Mouse (Mus musculus) CD4-positive, CD25-positive, alpha-beta regulatory T cell, adult 4 months (primary cell): ENCODE results near the gene Ppp1ca. TPM values are rescaled to one million over a fixed set of nuclear protein-coding genes. Genes with fewer than 3 reads are reported as not detected.

ENCODE experiments used
- ATAC-seq: one replicate; pipeline ENCODE4 v1.8.0; 2017
- polyA plus RNA-seq, 2 experiments: library from polyadenylated mRNA; unstranded; fragments of 100-300 nt; shearing (Covaris generic); gene quantifications; one replicate each; pipeline ENCODE4 v1.2.1; 2017

The Ppp1ca gene
- polyA plus RNA-seq, 2 experiments from 2014 or later = 835 to 936 TPM

DNA sequence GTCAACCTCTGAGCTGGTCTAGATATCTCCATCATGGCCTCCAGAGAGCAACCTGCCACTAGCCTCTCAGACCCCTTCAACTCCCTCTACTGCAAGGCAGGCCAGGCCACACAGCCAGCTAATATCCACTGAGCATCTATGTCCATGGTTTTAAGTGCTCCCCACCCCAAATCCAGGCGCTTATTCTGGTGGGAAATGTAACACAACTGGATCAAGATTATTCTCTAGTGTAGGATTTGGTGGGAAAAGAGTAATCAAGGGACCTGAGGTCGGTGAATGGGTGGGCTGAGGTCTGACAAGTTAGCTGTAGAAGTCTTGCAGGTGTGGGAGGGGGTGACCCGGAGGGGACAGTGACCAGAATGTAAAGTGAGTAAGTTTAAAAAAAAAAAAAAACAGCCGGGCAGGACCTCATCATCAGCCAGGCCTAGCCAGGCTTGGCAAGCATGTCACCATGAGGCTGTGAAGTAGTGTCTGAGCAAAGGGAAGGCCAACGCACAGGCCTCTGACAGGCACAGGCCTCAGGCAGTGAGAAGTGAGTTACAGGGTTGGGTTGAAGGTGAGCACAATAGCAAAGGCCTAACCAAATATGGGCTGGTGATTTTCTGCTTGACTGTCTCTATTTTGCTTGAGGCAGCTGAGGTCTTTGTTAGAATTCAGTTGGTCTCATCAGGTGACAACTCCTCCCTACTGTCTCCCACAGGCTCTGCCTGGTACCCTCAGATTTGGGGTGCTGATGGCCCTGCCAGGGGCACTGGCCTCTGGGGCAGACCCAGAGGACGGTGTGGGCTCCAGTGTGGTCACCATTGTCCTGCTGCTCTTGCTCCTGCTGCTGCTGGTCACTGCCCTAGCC, 36.4 kb upstream of the Ppp1ca start:
- peak; percentile 36 for ATAC-seq

- ATAC-seq = no peak
These were observed 35.7 kb upstream of the Ppp1ca start for GRCm38 (mm10) chr19:4156073-4156579.

- no peak for ATAC-seq
These were observed 35.1 kb upstream of the Ppp1ca start for GRCm38 (mm10) chr19:4156771-4157170.

- no peak for ATAC-seq
These were observed 32.8 kb upstream of the Ppp1ca start for GRCm38 (mm10) chr19:4159049-4159448.

DNA sequence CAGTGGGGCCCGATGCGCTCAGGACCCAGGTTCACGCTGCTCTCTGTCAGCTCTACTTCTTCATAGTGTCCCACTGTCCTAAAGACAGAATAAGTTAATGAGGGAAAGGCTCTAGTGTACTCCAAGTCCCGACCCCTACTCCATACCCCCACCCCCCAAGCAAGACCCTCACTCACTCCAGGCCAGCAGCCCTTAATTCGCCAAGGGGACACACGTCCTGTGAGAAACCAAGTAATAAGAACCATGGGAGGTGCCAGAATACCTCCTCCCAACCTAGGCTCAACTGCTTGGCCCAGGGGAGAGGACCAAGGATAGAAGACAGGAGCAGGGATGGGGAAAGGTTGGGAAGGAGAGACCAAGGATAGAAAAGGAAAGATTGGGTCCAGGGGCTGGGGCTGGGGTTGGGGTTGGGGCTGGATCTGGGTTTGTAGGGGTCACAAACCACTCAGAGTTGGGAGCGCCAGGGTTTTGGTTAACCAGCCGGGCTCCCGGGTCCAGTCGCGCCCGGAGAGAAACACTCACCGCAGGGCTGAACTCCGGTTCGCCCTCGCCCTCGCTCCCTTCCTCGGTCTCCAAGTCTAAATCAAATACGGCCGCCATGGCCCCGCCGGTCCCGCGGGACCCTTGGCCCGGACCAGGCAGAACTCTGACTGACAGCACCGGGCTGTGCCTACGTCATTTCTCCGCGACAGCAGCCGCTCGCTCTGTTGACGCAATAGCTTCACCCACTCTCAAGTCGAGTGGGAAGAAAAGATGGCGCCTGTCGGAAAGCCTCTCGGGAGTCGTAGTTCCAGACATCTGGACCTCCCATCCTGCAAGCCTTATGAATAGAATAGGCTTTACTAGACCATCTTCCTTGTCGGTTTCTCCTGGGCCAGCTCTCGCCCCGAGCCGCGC, 29.0 kb upstream of the Ppp1ca start, which contains the start of gene Rps6kb2:
Rps6kb2 (minus strand) TSS at position 709 of the 897 bp plus-strand sequence.
- peak; percentile 98 for ATAC-seq

DNA sequence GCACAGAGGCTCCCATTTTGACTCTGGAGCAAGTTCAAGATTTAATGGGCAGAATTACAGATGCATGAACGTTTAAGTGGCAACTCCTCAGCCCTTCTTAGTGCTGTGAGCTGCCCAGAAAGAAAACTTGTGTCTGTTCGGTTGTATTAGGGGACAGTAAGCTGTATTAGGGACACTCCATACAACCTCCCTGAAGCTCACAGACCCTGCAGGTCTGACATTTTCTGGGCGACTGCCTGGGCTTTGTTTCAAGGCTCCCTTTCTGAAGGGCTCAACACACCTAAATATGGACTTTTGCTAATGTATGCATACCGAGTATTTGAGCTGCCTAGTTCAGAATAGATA, 28.4 kb upstream of the Ppp1ca start:
- ATAC-seq = no peak

DNA sequence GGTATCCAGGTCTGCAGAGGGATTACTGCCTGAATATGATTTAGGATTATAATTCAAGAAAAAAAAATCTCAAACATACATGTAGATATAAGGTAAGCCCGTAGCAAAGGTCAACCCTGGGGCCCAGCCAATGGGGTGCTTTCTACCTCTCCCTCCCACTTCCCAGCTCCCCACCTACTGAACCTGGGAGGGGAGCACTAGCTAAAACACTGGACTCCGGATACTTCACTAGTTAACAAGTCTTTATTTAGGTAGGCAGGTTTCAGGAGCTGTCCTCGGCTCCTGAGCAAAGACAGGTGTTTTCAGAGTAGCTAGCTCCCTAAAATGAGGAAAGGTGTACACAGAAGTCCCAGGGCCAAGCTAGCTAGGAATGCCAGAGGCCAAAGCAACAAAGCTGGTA, 27.8 kb upstream of the Ppp1ca start:
- no peak for ATAC-seq

GRCm38 (mm10) chr19:4164721-4165120, 27.1 kb upstream of the Ppp1ca start:
- ATAC-seq = no peak

DNA sequence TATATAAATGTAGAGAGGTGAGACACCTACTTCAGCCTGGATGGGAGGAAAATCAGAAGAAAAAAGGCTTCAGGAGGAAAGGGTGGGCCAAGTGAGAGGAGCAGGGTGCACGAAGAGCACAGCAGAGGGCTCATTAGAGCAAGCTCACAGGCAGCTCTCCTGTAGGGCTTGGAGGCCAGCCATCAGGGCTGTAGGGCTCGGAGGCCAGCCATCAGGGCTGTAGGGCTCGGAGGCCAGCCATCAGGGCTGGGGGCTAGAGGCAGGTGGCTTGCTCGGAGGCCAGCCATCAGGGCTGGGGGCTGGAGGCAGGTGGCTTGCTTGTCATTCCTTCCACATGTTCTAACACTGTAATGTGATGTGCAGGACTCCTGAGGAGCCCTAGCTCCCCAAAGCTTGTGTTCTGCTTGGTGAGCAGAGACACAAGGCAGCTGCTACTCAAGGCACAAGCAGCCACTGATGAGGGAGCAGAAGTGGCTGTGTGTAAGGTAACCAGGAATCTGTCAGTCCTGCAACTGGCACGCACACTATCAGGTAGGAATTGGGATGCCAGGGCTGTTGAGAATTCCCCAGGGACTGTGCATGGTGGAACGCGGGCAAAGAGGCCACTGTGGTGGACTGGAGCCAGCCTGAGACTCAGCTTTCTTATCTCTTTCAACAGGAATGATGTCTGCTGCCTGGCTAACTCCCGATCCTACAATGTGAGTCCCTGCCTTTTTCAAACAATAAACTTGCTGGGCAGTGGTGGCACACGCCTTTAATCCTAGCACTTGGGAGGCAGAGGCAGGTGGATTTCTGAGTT, 25.0 kb upstream of the Ppp1ca start:
- ATAC-seq = no peak

DNA sequence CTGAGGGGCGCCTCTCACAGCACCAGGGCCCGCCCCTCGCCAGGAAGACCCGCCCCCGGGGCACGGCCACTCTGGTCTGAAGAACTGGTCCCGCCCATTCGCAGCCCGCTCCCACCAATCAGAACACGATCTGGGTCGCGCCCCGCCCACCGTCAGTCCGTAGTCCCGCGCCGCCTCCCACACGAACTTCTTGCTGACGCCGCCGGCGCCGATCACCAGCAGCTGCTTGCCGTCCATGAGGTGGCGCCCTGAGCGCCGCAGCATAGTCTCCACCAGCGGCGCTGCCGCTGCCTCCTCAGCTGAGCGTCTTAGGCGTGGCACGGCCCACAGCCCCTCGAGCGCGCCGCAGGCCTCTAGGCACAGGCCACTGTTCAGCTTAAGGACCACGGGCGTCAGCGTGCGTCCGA, 22.5 kb upstream of the Ppp1ca start:
- ATAC-seq = peak; percentile 96

DNA sequence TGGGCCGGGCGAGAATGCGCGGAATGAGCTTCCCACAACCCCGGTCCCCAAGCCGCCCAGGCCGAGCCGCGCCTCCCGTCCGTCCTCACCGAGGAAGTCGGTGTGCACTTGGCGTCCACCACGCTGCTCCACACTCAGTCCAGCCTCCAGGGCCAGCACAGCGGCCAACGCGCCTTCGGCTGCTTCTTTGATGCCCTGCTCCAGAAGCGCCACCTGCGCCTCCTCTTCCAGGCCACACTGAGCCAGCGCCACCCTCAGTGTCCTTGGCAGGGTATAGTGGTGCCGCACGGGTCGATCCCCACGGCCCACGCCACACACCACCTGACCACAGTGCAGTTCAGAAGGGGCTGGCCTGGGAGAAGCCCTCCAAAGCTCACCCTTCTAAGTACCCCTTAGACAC, 22.1 kb upstream of the Ppp1ca start:
- peak; percentile 15 for ATAC-seq

- ATAC-seq = no peak
These were observed 21.0 kb upstream of the Ppp1ca start for GRCm38 (mm10) chr19:4170723-4171392.

DNA sequence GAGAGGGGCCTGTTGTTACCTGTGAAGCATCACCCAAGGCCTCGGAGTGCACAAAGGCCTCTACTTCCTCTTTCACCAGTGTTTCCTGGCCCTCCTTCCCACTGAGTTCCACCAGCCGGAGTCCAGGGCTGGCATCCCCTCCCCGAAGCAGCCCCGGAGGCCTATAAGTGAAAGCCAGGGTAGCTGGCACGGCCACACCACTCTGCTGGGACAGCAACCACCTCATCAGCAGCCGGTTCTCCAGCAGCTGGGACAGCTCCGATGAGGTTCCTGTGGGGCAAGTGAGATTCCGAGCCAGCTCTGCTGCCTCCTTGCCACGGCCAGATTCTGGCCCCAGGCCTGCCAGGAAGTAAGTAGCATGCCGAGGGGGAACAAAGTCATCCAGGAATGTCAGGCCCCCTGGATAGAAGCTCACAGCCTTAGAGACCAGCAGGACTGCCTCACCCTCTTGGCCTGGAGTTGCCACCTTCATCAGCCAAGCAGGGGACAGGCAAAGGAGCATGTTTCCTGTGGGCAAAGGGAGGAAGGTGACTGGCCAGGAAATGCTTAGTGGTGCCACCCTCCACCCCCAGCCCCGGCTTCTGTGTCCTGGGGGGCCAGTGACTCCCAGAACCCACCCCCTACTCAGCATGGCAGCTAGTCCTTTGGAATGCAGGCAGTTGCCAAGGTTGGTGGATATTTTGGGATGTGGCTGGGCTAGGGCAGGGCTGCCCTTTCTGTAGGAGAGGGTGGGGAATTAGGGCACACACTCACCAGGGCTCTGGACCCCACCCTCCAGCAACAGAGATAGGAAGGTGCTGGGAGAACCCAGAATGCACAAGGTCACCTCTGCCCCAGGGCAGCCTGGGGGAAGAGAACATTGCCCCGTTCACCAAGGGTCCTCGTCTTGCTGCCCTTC, 20.2 kb upstream of the Ppp1ca start:
- ATAC-seq = no peak

GRCm38 (mm10) chr19:4172925-4173324, 18.9 kb upstream of the Ppp1ca start:
- no peak for ATAC-seq

- ATAC-seq = no peak
These were observed 16.4 kb upstream of the Ppp1ca start, which contains the start of gene Carns1 for GRCm38 (mm10) chr19:4175368-4175947. TSS of gene Carns1 (minus strand) at chr19:4175479.

GRCm38 (mm10) chr19:4180411-4180810, 11.5 kb upstream of the Ppp1ca start:
- no peak for ATAC-seq

- peak; percentile 39 for ATAC-seq
These were observed 10.0 kb upstream of the Ppp1ca start for GRCm38 (mm10) chr19:4181892-4182291.

DNA sequence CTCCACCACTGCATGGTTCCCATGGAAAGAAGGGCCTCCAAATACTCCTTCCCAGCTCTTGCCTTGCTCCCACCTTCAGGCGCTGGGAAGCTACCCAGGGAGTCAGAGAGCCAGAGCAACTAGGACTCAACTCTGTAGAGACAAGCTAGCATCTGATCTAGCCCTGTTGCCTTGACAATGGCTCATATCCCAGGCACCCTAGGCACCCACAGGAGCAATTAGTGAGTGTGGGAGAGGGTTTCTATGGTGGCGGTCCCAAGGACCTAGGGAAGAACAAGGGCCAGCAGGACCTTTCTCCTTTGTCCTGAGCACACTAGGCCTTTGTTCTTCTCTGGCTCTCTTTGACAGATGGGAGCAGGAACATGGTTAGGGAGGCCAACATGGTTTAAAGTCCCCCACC, 8.2 kb upstream of the Ppp1ca start:
- ATAC-seq = no peak

DNA sequence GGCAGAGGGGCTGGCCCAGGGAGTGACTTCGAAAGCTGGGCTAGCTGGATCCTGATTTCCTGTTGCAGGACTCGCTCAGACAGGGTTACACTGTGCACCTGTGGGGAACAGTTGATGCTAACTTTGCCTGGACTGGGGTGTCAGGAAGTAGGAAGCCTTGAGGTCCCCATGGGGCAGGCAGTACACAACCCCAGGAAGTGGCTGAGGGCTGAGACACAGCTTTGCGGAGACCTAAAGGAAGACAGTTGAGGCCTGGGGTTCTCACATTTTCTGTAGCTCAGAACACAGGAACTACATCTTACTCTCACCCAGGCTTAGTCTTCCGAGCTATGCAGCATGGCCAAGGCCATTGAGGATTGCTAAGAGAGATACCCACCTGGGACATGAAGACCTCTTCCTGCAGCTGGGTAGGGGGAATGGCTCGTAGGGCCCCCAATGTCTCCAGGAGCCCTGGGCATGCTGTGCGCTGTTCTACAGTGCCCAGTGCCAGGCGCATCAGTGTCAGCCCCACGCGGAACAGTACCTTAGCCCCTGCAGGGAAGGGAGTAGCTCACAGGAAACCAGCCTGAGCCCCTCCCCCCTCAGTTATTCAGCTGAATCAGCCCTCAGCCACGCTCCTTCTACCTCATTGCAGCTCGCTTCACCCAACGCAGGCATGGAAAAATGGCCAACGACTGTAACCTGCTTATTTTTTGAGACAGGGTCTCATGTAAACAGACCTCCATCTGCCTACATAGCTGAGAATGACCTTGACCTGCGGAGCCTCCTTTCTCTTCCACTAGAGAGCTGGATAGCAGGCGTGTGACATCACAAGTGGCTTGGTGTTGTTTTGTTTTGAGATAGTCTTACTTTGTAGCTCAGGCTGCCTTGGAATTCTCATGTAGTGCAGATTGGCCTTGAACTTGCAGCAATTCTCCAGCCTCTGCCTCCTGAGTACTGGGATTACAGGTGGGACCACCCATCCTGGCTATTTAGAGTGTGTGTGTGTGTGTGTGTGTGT, 6.6 kb upstream of the Ppp1ca start:
- ATAC-seq = peak; percentile 73
